Mouse (Mus musculus): ENCODE data around the gene Dusp2. TPM values are rescaled to one million over a fixed set of nuclear protein-coding genes. Genes with fewer than 3 reads are reported as not detected.

Gene Dusp2
- polyA plus RNA-seq, 1 experiment = 3.0 TPM

DNA sequence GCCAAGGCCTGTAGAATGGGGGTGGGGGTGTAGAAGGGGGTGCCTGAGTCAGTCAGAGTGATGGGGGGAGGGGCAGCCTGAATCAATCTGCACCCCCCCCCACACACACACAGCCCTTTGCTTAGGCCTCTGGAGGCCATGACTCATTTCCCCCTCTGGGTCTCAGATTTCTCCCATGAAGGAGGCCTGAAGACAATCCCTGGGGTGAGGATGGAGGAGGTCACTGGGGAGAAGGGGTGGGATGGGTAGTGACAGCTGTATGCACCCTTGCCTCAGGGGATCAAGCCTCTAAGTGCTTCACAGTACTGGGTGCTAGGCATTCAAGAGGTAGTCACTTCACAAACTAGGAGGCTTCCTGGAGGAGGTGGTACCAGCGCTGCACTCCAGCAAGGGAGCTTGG, 12.3 kb upstream of the Dusp2 start:
- DNase-seq (ENCODE audit: low spot score) = no peak

DNA sequence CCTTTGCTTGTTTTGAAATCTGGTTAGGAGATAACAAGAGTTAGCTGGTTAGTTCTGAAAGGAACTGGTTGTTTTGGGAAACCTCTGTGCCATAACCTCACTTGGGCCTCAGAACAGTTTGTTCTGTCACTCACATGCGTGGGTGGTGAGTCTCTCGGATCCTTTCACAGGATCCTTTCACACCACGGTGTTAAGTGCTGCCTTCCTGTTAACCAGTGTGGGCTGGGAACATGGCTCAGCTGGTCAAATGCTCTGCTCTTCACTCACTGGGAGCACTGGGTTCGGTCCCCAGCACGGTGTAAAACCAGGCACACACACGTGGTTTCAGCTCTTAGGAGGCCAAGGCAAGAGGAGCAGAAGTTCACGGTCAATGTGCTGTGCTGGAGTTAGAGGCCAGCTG, 11.5 kb upstream of the Dusp2 start:
- DNase-seq (ENCODE audit: low spot score) = no peak

DNA sequence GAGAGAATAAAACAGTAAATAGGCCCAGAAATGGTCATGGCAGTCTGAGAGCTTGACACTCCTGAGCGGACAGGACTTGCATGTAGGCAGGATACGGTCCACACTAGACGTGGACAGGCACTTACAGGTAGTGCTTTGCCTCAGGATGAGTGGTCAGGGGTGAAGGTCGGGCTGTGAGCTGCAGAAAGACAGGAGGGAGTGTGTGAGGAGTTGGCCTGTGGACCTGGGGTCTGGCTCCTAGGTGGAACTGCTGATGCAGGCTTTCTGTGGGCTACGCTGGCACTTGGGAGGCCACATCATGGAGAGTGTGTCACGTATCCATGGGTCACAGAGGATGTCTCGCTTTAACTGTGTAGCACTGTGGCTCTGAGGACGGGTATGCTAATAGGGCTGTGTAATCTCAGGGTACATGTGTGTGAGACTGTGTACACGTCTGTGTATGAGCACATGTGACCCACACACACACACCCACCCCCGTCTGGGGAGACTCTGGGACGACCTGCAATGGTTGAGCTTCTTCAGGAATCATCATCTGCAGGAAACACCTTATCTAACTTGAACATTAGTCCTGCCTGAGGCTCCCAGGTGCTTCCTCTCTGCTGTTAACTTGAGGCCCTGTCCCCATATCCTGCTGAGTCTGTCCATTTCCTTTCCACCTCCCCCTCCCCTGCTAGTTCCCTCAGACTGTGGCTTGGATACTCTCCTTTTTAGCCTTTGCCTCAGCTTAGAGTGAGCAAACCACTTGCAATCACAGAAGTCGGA, 7.7 kb upstream of the Dusp2 start:
- no peak for DNase-seq (ENCODE audit: low spot score)

DNA sequence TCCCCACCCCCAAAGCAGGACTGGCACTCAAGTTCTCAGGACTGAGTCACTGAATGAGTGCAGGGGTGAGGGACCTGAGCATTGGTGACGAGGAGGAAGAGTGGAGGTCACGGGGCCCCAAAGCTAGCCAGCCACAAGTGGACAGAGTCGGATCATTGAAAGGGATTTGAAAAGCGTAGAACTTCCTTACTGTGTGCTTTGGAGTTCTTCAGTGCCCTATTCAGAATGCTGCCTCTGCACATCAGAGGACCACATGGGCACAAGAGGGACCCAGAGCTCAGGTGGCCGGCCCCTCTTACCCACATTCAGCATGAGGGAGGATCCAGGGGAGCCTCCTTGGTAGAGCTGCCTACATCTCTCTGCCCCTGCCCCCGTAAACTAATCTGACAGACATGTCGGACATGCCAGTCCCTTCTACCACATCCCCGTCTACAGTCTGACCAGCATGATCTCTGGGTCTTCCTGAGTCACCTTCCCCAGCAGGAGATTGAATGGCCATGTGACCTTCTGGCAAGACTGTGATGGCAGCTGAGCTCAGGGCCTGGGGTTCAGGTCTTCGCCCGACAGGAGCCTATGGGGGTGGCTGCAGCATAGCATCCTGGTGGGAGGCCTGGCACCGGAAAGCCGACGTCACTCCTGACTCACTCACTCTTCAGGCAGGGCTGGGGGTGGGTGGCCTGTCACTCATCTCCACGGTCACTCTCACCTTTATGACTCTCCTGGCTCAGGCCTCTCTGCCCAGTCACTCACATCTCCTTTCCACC, 3.0 kb upstream of the Dusp2 start:
- no peak for DNase-seq (ENCODE audit: low spot score)

GRCm38 (mm10) chr2:127333945-127334603, 1.9 kb upstream of the Dusp2 start:
- no peak for DNase-seq (ENCODE audit: low spot score)

GRCm38 (mm10) chr2:127335078-127335541, 849 bp upstream of the Dusp2 start:
- no peak for DNase-seq (ENCODE audit: low spot score)

- no peak for DNase-seq (ENCODE audit: low spot score)
These were observed 506 bp downstream of the Dusp2 start for GRCm38 (mm10) chr2:127336497-127336832.

GRCm38 (mm10) chr2:127336885-127337284, 926 bp downstream of the Dusp2 start:
- DNase-seq (ENCODE audit: low spot score) = no peak

DNA sequence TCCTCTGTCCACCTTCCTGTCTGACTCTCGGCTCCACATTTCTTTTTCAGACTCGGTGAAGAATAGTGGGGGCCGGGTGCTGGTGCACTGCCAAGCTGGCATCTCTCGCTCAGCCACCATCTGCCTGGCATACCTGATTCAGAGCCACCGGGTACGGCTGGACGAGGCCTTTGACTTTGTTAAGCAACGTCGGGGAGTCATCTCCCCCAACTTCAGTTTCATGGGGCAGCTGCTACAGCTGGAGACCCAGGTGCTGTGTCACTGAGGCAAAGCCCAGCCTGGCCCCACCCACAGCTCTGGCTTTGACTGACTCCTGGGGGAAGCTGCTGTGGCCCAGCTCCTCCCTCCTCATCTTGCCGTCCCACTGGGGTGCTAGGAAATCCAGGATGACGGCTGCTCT, 1.6 kb downstream of the Dusp2 start:
- DNase-seq (ENCODE audit: low spot score) = no peak

GRCm38 (mm10) chr2:127338012-127338411, 2.1 kb downstream of the Dusp2 start:
- DNase-seq (ENCODE audit: low spot score) = no peak

GRCm38 (mm10) chr2:127338416-127338815, 2.5 kb downstream of the Dusp2 start, which contains the start of gene Astl:
Gene Astl, plus strand, starts transcription at chr2:127338639.
- no peak for DNase-seq (ENCODE audit: low spot score)

DNA sequence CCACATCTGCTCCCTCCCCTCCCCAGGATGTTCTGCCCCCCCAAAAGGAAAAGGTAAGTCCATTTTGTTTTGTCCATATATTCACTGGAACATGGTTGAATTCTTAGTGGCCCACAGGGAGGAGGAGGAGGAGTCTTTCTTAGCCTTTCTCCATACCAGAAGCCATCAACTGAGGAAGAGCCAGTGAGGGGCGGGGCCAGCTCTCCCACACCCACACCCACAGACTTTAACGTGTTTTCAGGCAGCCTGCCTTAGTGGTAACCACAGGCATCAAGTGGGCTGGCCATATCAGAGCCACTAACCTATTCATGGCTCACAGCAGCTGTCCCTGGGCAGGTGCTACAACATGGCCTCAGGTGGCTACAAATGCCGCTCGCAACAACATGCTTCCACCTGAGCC, 2.9 kb downstream of the Dusp2 start:
- no peak for DNase-seq (ENCODE audit: low spot score)

DNA sequence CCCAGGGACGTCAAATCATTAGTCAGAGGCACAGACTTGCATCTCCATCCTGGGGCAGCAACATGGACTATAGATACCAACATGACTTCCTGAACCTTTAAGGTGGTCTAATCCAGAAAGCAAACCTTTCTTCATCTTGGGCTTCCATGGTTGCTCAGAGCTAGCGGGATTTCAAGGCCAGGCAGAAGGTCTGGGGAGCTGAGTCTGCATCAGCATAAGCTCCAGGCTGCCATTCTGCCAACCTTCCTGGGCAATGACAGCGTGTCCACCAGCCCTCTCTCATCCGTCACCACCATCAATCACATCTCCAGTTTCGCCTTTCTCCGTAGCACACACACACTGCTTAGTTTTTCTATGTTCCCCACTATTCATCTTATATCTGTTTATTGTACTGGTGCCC, 3.3 kb downstream of the Dusp2 start:
- no peak for DNase-seq (ENCODE audit: low spot score)

- DNase-seq (ENCODE audit: low spot score) = no peak
These were observed 5.2 kb downstream of the Dusp2 start for GRCm38 (mm10) chr2:127341159-127341558.

- no peak for DNase-seq (ENCODE audit: low spot score)
These were observed 10.4 kb downstream of the Dusp2 start for GRCm38 (mm10) chr2:127346334-127346733.

- no peak for DNase-seq (ENCODE audit: low spot score)
These were observed 11.4 kb downstream of the Dusp2 start for GRCm38 (mm10) chr2:127347147-127347985.

- no peak for DNase-seq (ENCODE audit: low spot score)
These were observed 17.9 kb downstream of the Dusp2 start for GRCm38 (mm10) chr2:127353881-127354280.

- peak; percentile 63 for DNase-seq (ENCODE audit: low spot score)
These were observed 26.7 kb downstream of the Dusp2 start, which contains the start of gene Adra2b for GRCm38 (mm10) chr2:127362459-127363281. Gene Adra2b, plus strand, starts transcription at chr2:127363208.

DNA sequence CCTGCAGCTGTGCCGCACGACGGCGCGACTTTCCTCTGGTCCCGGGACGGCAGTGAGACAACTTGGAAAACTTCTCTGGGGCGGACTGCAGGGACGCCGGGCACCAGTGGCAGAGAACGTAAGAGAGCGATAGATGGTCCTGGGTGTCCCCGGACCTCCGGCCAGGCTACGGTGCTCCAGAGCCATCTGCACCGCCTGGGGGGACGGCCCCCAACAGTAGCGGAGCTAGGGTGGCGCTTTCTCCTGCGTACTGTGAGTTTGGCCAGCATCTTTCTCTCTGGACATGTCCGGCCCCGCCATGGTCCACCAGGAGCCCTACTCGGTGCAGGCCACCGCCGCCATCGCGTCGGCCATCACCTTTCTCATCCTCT, 27.3 kb downstream of the Dusp2 start:
- DNase-seq (ENCODE audit: low spot score) = no peak

DNA sequence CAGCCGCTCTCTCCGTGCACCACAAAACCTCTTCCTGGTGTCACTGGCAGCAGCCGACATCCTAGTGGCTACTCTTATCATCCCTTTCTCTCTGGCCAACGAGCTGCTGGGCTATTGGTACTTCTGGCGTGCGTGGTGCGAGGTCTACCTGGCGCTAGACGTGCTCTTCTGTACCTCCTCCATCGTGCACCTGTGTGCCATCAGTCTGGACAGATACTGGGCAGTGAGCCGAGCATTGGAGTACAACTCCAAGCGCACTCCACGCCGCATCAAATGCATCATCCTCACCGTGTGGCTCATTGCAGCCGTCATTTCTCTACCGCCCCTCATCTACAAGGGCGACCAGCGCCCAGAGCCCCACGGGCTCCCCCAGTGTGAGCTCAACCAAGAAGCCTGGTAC, 27.7 kb downstream of the Dusp2 start:
- DNase-seq (ENCODE audit: low spot score) = no peak

- DNase-seq (ENCODE audit: low spot score) = no peak
These were observed 28.5 kb downstream of the Dusp2 start for GRCm38 (mm10) chr2:127364452-127364851.
